Mouse (Mus musculus) liver, embryonic 14.5 days (tissue): ENCODE measurements around the gene Fcer1g.

Experiments
- CTCF ChIP-seq: IDR thresholded peaks from 2 replicates; pipeline ENCODE4 v1.5.1; 2016; ENCODE audit warnings: antibody characterized with exemption, low read depth, control low read depth
- EP300 ChIP-seq: IDR thresholded peaks from 2 replicates; pipeline ENCODE4 v1.6.1; 2016; ENCODE audit warnings: antibody characterized with exemption, low read depth

GRCm38 (mm10) chr1:171250680-171251593, 16.8 kb upstream of the Fcer1g start, which contains the start of gene Ndufs2:
- TF ChIP-seq EP300: no peak
- no peak for TF ChIP-seq CTCF
